Mouse (Mus musculus): ENCODE measurements around the gene Plekha8. TPM values are rescaled to one million over a fixed set of nuclear protein-coding genes. Genes with fewer than 3 reads are reported as not detected.

Gene Plekha8
- total RNA-seq, 1 experiment, result 19.1 TPM

DNA sequence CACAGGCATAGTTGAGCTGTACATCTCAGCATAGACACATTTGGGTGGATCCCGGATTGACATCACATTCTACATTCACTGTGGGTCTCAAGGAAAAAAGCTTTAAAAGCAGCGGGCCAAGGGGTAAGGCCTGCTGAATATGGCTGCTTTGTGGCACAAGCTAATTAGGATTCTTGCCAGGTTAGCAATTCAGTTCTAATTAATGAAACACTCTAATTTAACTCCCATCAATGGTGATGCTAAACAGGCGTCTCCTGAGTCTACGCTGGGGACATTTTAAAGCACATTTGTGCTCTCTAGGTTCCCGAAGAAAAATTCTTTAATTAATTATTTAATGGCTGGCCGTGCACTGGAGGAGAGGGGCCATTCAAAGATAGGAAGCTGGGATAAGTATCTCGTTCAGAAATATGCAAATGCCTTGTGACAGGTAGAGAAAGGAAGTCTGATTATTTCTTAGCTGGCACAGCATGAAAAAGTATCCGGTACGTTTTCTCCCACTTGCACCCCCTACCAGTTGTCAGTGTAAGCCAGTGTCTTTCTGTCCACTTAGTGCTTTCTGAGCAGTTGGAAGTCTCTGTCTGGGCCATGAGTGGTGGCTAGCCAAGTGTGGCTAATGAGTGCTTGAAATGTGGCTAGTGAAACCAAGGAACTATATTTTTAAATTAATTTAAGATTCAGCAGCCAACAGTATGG, 42.0 kb upstream of the Plekha8 start:
- in situ Hi-C loops (cut with MboI; ENCODE audit: low sequenced_read_pairs in 2 of 2, unreplicated experiment in 2 of 2), result no loop called here
- TF ChIP-seq HCFC1 (IDR thresholded peaks at IDR 0.05; ENCODE audit: borderline replicate concordance, insufficient read depth, low read length) (no peak), MAFK (IDR thresholded peaks at IDR 0.05; ENCODE audit: insufficient read depth, low read depth, low read length) (no peak), ZNF384 (IDR thresholded peaks at IDR 0.05; ENCODE audit: low read depth, low read length) (no peak), ZC3H11A (IDR thresholded peaks at IDR 0.05; ENCODE audit: borderline replicate concordance, low read depth, low read length) (no peak), CHD2 (IDR thresholded peaks at IDR 0.05; ENCODE audit: low read depth, low read length) (no peak)

DNA sequence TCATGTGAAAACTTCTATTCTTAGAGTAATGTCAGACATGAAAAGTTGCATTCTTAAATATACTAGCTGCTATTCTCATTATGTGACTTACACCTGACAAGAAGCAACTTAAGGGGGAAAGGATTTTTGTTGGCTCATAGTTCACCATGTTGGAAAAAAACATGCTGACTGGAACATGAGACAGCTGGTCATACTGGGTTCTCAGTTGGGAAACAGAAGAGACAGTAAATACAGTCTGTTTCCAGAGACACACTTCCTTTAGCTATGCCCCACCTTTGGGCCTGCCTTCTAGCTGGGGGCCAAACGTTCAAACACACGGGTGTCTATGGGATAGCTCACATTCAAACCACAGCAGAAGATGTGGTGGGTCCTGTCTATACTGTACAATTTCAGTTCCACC, 41.3 kb upstream of the Plekha8 start:
- Histone ChIP-seq H3K36me3 (ENCODE audit: control insufficient read depth, insufficient read depth, low read length, poor library complexity, severe bottlenecking) (0 out of 2 replicates have a peak, but pooled peaks cover 2% of the 10 kb centered on the region), H3K9ac (ENCODE audit: insufficient read depth, low read depth, low read length, poor library complexity, severe bottlenecking) (no peak overlapping the region), H3K4me1 (ENCODE audit: control insufficient read depth in 2 of 2, insufficient read depth in 2 of 2, low read length in 2 of 2, poor library complexity in 1 of 2) (0 out of 4 replicates have a peak, but pooled peaks cover 0 to 2% of the 10 kb centered on the region in 2 experiments), H3K4me3 (ENCODE audit: insufficient read depth in 1 of 2, low read depth in 1 of 2, low read length in 2 of 2, poor library complexity in 1 of 2, severe bottlenecking in 1 of 2) (no peak overlapping the region), H3K9me3 (ENCODE audit: control insufficient read depth, insufficient read depth, low read depth, low read length) (no peaks in the 10 kb centered on the region), H3K27ac (ENCODE audit: insufficient read depth, low read depth, low read length, poor library complexity, severe bottlenecking) (no peak overlapping the region)
- in situ Hi-C loops (cut with MboI; ENCODE audit: low sequenced_read_pairs in 2 of 2, unreplicated experiment in 2 of 2), result no loop called here
- no peak for DNase-seq (ENCODE audit: low read depth, low spot score)
- TF ChIP-seq ZC3H11A (IDR thresholded peaks at IDR 0.05; ENCODE audit: borderline replicate concordance, low read depth, low read length) (no peak), HCFC1 (IDR thresholded peaks at IDR 0.05; ENCODE audit: borderline replicate concordance, insufficient read depth, low read length) (no peak), CHD2 (IDR thresholded peaks at IDR 0.05; ENCODE audit: low read depth, low read length) (no peak), MAFK (IDR thresholded peaks at IDR 0.05; ENCODE audit: insufficient read depth, low read depth, low read length) (no peak), ZNF384 (IDR thresholded peaks at IDR 0.05; ENCODE audit: low read depth, low read length) (no peak)

More for the DNA sequence above, 42.0 kb upstream of the Plekha8 start:
- DNase-seq (ENCODE audit: low read depth, low spot score), result no peak
- no peak overlapping the region for H3K27ac ChIP-seq (ENCODE audit: insufficient read depth, low read depth, low read length, poor library complexity, severe bottlenecking)
- H3K9ac ChIP-seq (ENCODE audit: insufficient read depth, low read depth, low read length, poor library complexity, severe bottlenecking), result no peak overlapping the region
- 0 out of 4 replicates have a peak, but pooled peaks cover 0 to 2% of the 10 kb centered on the region in 2 experiments for H3K4me1 ChIP-seq (ENCODE audit: control insufficient read depth in 2 of 2, insufficient read depth in 2 of 2, low read length in 2 of 2, poor library complexity in 1 of 2)
- H3K9me3 ChIP-seq (ENCODE audit: control insufficient read depth, insufficient read depth, low read depth, low read length), result no peaks in the 10 kb centered on the region
- 0 out of 2 replicates have a peak, but pooled peaks cover 2% of the 10 kb centered on the region for H3K36me3 ChIP-seq (ENCODE audit: control insufficient read depth, insufficient read depth, low read length, poor library complexity, severe bottlenecking)
- H3K4me3 ChIP-seq (ENCODE audit: insufficient read depth in 1 of 2, low read depth in 1 of 2, low read length in 2 of 2, poor library complexity in 1 of 2, severe bottlenecking in 1 of 2), result no peak overlapping the region

DNA sequence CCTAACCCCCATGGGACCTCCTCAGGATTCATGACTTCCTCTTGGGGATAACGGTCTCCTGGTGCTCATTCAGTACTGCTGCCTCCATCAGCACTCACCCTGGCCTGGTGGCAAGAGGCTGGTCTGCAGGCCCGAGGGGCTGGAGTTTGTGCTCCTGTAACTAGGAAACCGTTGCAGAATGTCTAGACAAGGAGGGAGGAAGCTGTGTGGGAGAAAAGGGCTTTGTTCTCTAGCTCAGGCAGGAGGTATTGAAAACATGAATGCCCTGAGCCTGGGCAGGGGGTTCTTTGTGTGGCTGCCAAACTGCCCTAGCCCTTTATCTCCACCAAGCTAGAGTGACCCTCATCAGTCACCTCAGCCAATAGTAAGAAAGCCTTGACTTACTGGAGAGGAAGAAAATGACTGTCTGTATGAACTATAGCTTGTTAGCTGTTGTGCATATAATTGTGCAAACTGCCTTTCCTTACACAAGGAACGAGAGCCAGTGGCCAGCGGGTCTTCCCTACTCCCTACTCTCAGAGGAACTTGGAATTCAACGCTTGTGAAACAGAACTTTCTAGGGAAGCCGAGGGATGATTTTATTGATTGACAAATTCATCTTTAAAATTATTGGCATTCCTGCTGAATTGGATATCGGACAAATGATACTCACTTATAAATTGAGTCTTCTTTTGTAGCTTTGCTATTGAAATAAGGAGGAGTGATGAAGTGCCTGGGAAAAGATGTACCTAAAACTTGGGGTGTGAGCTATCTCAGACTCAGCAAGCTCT, 40.4 kb upstream of the Plekha8 start:
- H3K4me3 ChIP-seq (ENCODE audit: insufficient read depth in 1 of 2, low read depth in 1 of 2, low read length in 2 of 2, poor library complexity in 1 of 2, severe bottlenecking in 1 of 2), result no peak overlapping the region
- 0 out of 2 replicates have a peak, but pooled peaks cover 2% of the 10 kb centered on the region for H3K36me3 ChIP-seq (ENCODE audit: control insufficient read depth, insufficient read depth, low read length, poor library complexity, severe bottlenecking)
- in situ Hi-C loops (cut with MboI; ENCODE audit: low sequenced_read_pairs in 2 of 2, unreplicated experiment in 2 of 2), result no loop called here
- 0 out of 4 replicates have a peak, but pooled peaks cover 0 to 2% of the 10 kb centered on the region in 2 experiments for H3K4me1 ChIP-seq (ENCODE audit: control insufficient read depth in 2 of 2, insufficient read depth in 2 of 2, low read length in 2 of 2, poor library complexity in 1 of 2)
- DNase-seq (ENCODE audit: low read depth, low spot score), result no peak
- no peak for TF ChIP-seq ZC3H11A (IDR thresholded peaks at IDR 0.05; ENCODE audit: borderline replicate concordance, low read depth, low read length)
- TF ChIP-seq CHD2 (IDR thresholded peaks at IDR 0.05; ENCODE audit: low read depth, low read length), result no peak
- no peak for TF ChIP-seq ZNF384 (IDR thresholded peaks at IDR 0.05; ENCODE audit: low read depth, low read length)
- no peak for TF ChIP-seq MAFK (IDR thresholded peaks at IDR 0.05; ENCODE audit: insufficient read depth, low read depth, low read length)
- no peak for TF ChIP-seq HCFC1 (IDR thresholded peaks at IDR 0.05; ENCODE audit: borderline replicate concordance, insufficient read depth, low read length)
- H3K9ac ChIP-seq (ENCODE audit: insufficient read depth, low read depth, low read length, poor library complexity, severe bottlenecking), result no peak overlapping the region
- H3K27ac ChIP-seq (ENCODE audit: insufficient read depth, low read depth, low read length, poor library complexity, severe bottlenecking), result no peak overlapping the region
- H3K9me3 ChIP-seq (ENCODE audit: control insufficient read depth, insufficient read depth, low read depth, low read length), result no peaks in the 10 kb centered on the region

DNA sequence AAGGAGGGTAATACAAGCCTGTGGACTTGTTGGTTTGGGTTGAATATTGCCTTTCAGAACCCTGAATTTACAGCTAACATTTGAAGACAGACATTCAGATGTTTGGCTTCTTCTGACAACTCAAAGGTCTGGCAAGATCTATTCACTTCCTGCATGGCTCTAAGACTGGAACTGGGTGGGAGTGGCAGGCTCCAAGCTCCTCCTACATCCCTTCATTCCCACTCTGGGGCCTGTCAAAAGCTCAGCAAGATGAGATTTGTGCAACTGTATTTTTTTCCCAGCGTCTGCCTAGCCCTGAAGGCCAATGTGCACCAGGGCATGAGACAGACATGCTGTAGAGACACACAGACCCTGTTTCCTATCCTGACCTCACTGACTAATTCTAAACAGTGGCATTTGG, 39.1 kb upstream of the Plekha8 start:
- H3K36me3 ChIP-seq (ENCODE audit: control insufficient read depth, insufficient read depth, low read length, poor library complexity, severe bottlenecking), result 0 out of 2 replicates have a peak, but pooled peaks cover 2% of the 10 kb centered on the region
- H3K4me1 ChIP-seq (ENCODE audit: control insufficient read depth in 2 of 2, insufficient read depth in 2 of 2, low read length in 2 of 2, poor library complexity in 1 of 2), result 0 out of 4 replicates have a peak, but pooled peaks cover 0 to 2% of the 10 kb centered on the region in 2 experiments
- no peaks in the 10 kb centered on the region for H3K9me3 ChIP-seq (ENCODE audit: control insufficient read depth, insufficient read depth, low read depth, low read length)
- H3K27ac ChIP-seq (ENCODE audit: insufficient read depth, low read depth, low read length, poor library complexity, severe bottlenecking), result no peak overlapping the region
- DNase-seq (ENCODE audit: low read depth, low spot score), result no peak
- in situ Hi-C loops (cut with MboI; ENCODE audit: low sequenced_read_pairs in 2 of 2, unreplicated experiment in 2 of 2), result no loop called here
- no peak for TF ChIP-seq MAFK (IDR thresholded peaks at IDR 0.05; ENCODE audit: insufficient read depth, low read depth, low read length)
- TF ChIP-seq CHD2 (IDR thresholded peaks at IDR 0.05; ENCODE audit: low read depth, low read length), result no peak
- no peak for TF ChIP-seq HCFC1 (IDR thresholded peaks at IDR 0.05; ENCODE audit: borderline replicate concordance, insufficient read depth, low read length)
- no peak for TF ChIP-seq ZC3H11A (IDR thresholded peaks at IDR 0.05; ENCODE audit: borderline replicate concordance, low read depth, low read length)
- no peak for TF ChIP-seq ZNF384 (IDR thresholded peaks at IDR 0.05; ENCODE audit: low read depth, low read length)
- no peak overlapping the region for H3K9ac ChIP-seq (ENCODE audit: insufficient read depth, low read depth, low read length, poor library complexity, severe bottlenecking)
- no peak overlapping the region for H3K4me3 ChIP-seq (ENCODE audit: insufficient read depth in 1 of 2, low read depth in 1 of 2, low read length in 2 of 2, poor library complexity in 1 of 2, severe bottlenecking in 1 of 2)
